Mouse (Mus musculus) splenic B cell, adult 2 months (primary cell): ENCODE measurements around the gene Ptdss2.

Experiments
- DNase-seq: peaks from one replicate; pipeline ENCODE4 v3.0.0-alpha.2; 2011; ENCODE audit warnings: low read depth, low spot score
- H3K27me3 ChIP-seq: 2 replicates; pipeline ENCODE4 v1.6.1; 2012; ENCODE audit warnings: mild to moderate bottlenecking, low read length, moderate library complexity, mixed read lengths; ENCODE audit not compliant: control insufficient read depth, poor library complexity, insufficient read depth, severe bottlenecking
- H3K36me3 ChIP-seq: 2 replicates; pipeline ENCODE4 v1.6.1; 2012; ENCODE audit warnings: mild to moderate bottlenecking, low read length, moderate library complexity, mixed read lengths; ENCODE audit not compliant: control insufficient read depth, poor library complexity, insufficient read depth, severe bottlenecking

The Ptdss2 gene

DNA sequence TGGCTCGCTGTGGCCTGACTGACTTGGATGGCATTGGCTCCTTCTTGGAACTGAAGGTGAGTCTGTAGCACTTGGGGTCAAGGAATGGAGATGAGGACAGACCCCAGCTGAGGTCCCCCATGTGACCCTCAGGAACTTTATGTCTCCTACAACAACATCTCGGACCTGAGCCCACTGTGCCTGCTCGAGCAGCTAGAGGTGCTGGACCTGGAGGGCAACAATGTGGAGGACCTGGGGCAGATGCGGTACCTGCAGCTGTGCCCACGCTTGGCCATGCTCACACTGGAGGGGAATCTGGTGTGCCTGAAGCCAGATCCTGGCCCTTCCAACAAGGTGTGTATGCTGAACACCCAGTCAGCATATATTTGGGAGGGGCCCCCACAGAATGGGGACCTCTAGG lies 83.3 kb downstream of the Ptdss2 start:
- no peaks in the 10 kb centered on the region for H3K27me3 ChIP-seq
- no peak for DNase-seq
- no peaks in the 10 kb centered on the region for H3K36me3 ChIP-seq

- no peaks in the 10 kb centered on the region for H3K27me3 ChIP-seq
- DNase-seq = no peak
- no peaks in the 10 kb centered on the region for H3K36me3 ChIP-seq
Observed at GRCm38 (mm10) chr7:141206182-141206937, 84.2 kb downstream of the Ptdss2 start.
